In the genomic region with DNA sequence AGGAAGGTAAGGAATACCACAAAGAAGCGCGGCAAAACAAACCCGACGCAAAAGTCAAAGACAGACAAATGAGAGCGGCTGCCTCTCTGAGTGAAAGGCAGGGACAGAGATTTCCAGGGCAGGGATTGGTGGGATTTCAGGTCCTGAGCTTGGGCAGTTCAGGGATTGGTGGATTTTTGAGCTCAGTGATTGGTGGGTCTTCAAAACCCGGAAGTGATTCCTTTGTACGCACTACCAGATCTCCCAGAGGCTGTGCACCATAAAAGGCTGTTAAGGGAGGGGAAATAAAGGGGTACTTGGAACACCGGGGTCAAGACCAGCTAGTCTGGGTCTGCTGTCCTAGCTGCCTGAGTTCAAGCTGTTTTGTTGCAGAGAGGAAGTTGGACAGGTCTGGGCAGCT, we compare ENCODE assay signal across 21 mouse cellular contexts. TPM values are rescaled to one million over a fixed set of nuclear protein-coding genes. Genes with fewer than 3 reads are reported as not detected.
"Had no signal": no experiment of that assay in that cellular context is flagged by ENCODE, and none has a peak within 500 bp of the region (broad histone marks: within the 10 kb centered on the region; RNA-seq: fewer than 3 reads in every experiment).

No protein-coding gene starts in this region.

- DNase-seq: kidney, postnatal 14 days; liver; lung, adult 18-20 months; lung, postnatal 36 days; midbrain, embryonic 14.5 days; right cerebral cortex, adult 18-20 months; spleen, adult 18-20 months; thymus, postnatal 4 days had no signal

- H3K4me3 ChIP-seq: limb, embryonic 12.5 days; midbrain, embryonic 10.5 days; myocyte; neural tube, embryonic 15.5 days had no signal

- H3K9ac ChIP-seq: limb, embryonic 12.5 days; liver, embryonic 14.5 days; neural tube, embryonic 15.5 days had no signal

- H3K9me3 ChIP-seq: limb, embryonic 12.5 days; midbrain, embryonic 10.5 days; neural tube, embryonic 15.5 days had no signal

- H3K4me2 ChIP-seq: limb, embryonic 12.5 days; neural tube, embryonic 15.5 days had no signal

- H3K36me3 ChIP-seq: limb, embryonic 12.5 days; midbrain, embryonic 10.5 days; neural tube, embryonic 15.5 days had no signal

- H3K27me3 ChIP-seq: limb, embryonic 12.5 days; neural tube, embryonic 15.5 days had no signal

- H3K27ac ChIP-seq: limb, embryonic 12.5 days; liver, embryonic 14.5 days; midbrain, embryonic 10.5 days; neural tube, embryonic 15.5 days had no signal

RNA-seq across cellular contexts. Expression of gene Tex44, which starts 41.3 kb away (rescaled TPM):
- total RNA-seq: layer of hippocampus, postnatal 25 days; left cerebral cortex, adult 8-10 months; left cerebral cortex, postnatal 25 days; megakaryocyte, adult 5-6 weeks had no signal
- polyA plus RNA-seq: kidney, embryonic 14.5 days; limb, embryonic 12.5 days; liver, embryonic 14.5 days; lung, embryonic 16.5 days; midbrain, embryonic 14.5 days; myocyte; neural tube, embryonic 11.5 days; neural tube, embryonic 15.5 days; stomach, embryonic 14.5 days had no signal

RNA-seq across cellular contexts. Expression of gene Nmur1, which starts 41.4 kb away (rescaled TPM):
- total RNA-seq: layer of hippocampus, postnatal 25 days; left cerebral cortex, postnatal 25 days; megakaryocyte, adult 5-6 weeks had no signal
- polyA plus RNA-seq: kidney, embryonic 14.5 days; limb, embryonic 12.5 days; liver, embryonic 14.5 days; midbrain, embryonic 10.5 days; midbrain, embryonic 14.5 days; myocyte; neural tube, embryonic 11.5 days; stomach, embryonic 14.5 days had no signal
